8 mouse cellular contexts compared by ENCODE assay signal in the genomic region with DNA sequence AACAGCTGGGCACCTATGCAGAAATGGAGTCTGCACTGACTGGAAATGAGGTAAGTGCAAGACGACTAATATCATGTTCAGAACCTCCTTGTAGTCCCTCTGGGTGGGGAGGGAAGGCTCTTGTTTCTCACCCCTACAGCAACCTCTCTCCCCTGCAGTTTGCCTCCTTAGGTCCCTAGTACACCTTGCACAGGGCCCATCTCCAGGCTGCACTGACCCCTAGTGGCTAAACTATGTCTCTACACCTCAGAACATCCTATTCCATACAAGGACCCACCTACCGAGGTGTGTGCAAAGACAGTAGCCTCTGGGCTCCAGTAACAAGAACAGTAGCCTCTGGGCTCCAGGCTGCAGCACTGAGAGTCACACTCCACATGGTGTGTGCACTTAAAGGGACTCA. TPM values are rescaled to one million over a fixed set of nuclear protein-coding genes. Genes with fewer than 3 reads are reported as not detected.
DNase-seq lines count a peak whose midpoint lies in the region; ATAC-seq and TF ChIP-seq lines count a peak whose summit lies in the region.

No protein-coding gene starts in this region.

- no peak overlapping the region for H3K4me3 ChIP-seq in gastrocnemius, adult 2 months
- H3K4me3 ChIP-seq in intestine, embryonic 15.5 days (replicated peaks): no peak overlapping the region
- no peak overlapping the region for H3K4me3 ChIP-seq in liver, embryonic 14.5 days (ENCODE audit: insufficient read depth in 1 of 2, low read depth in 2 of 2, low read length in 2 of 2)
- H3K4me3 ChIP-seq in neural tube, embryonic 11.5 days (ENCODE audit: low read depth, low read length): no peak overlapping the region

- H3K4me2 ChIP-seq in intestine, embryonic 15.5 days (replicated peaks): no peak overlapping the region
- H3K4me2 ChIP-seq in liver, embryonic 14.5 days (ENCODE audit: low read depth): no peak overlapping the region
- no peak overlapping the region for H3K4me2 ChIP-seq in neural tube, embryonic 11.5 days (ENCODE audit: low read depth)

- TF ChIP-seq CTCF in gastrocnemius, adult 2 months (IDR thresholded peaks at IDR 0.05): peak; percentile 94; the same call in 1 of the 2 replicates
- TF ChIP-seq CTCF in liver, embryonic 14.5 days (IDR thresholded peaks at IDR 0.05; ENCODE audit: low read depth): peak; percentile 96

- no peaks in the 10 kb centered on the region; the same call in 1 of the 2 replicates for H3K4me1 ChIP-seq in intestine, embryonic 15.5 days (replicated peaks)
- no peaks in the 10 kb centered on the region for H3K4me1 ChIP-seq in liver, embryonic 14.5 days (replicated peaks; ENCODE audit: control insufficient read depth in 2 of 2, insufficient read depth in 2 of 2, low read length in 1 of 2)
- peaks cover 5% of the 10 kb centered on the region; the same call in 1 of the 2 replicates for H3K4me1 ChIP-seq in neural tube, embryonic 11.5 days (ENCODE audit: control insufficient read depth, insufficient read depth, low read length)

- H3K27ac ChIP-seq in gastrocnemius, adult 2 months: no peak overlapping the region
- no peak overlapping the region for H3K27ac ChIP-seq in intestine, embryonic 15.5 days
- no peak overlapping the region for H3K27ac ChIP-seq in liver, embryonic 14.5 days
- no peak overlapping the region for H3K27ac ChIP-seq in neural tube, embryonic 11.5 days (ENCODE audit: low read depth, low read length)

- DNase-seq in 3T3-L1 (ENCODE audit: low read depth, low spot score): peak; percentile 78
- DNase-seq in NIH3T3 (ENCODE audit: low read depth): peak; percentile 83
- peak; percentile 83 to 84 for DNase-seq in cerebellum, postnatal 25 days
- peak; percentile 66 for DNase-seq in gastrocnemius, adult 2 months
- DNase-seq in liver, embryonic 14.5 days (ENCODE audit: low read depth in 3 of 3, low spot score in 3 of 3): no peak
- DNase-seq in neural tube, embryonic 11.5 days (ENCODE audit: low spot score): peak; percentile 72
- peak; percentile 87 for DNase-seq in thymus, postnatal 0 days (ENCODE audit: low spot score)

- intact Hi-C loops in gastrocnemius, adult 2 months (cut with DNase I): loop anchor here (1.0 to 5.0 kb wide), 2 partner anchors 127 to 143 kb away; no protein-coding TSS in a partner anchor

- no peak for TF ChIP-seq EP300 in liver, embryonic 14.5 days (IDR thresholded peaks at IDR 0.05; ENCODE audit: low read depth)

- H3K27me3 ChIP-seq in intestine, embryonic 15.5 days (replicated peaks): peaks cover 20% of the 10 kb centered on the region
- peaks cover 26% of the 10 kb centered on the region for H3K27me3 ChIP-seq in liver, embryonic 14.5 days (ENCODE audit: control insufficient read depth, insufficient read depth, low read length)
- no peaks in the 10 kb centered on the region for H3K27me3 ChIP-seq in neural tube, embryonic 11.5 days (ENCODE audit: control insufficient read depth, insufficient read depth, low read length)

- WGBS in intestine, embryonic 15.5 days: 2% methylated on average over 2 of the region's 2 CpGs
- 0% methylated on average over 2 of the region's 2 CpGs for WGBS in liver, embryonic 14.5 days (ENCODE audit: insufficient replicate concordance)
- 0% methylated on average over 2 of the region's 2 CpGs for WGBS in neural tube, embryonic 11.5 days

- H3K36me3 ChIP-seq in intestine, embryonic 15.5 days: no peaks in the 10 kb centered on the region
- no peaks in the 10 kb centered on the region for H3K36me3 ChIP-seq in liver, embryonic 14.5 days (replicated peaks; ENCODE audit: control insufficient read depth, insufficient read depth, low read depth)
- no peaks in the 10 kb centered on the region for H3K36me3 ChIP-seq in neural tube, embryonic 11.5 days (ENCODE audit: control insufficient read depth, insufficient read depth, low read length)

- no peaks in the 10 kb centered on the region for H3K9me3 ChIP-seq in intestine, embryonic 15.5 days
- H3K9me3 ChIP-seq in liver, embryonic 14.5 days (ENCODE audit: control insufficient read depth, low read length): no peaks in the 10 kb centered on the region
- H3K9me3 ChIP-seq in neural tube, embryonic 11.5 days (ENCODE audit: control insufficient read depth, low read length): no peaks in the 10 kb centered on the region

- ATAC-seq in intestine, embryonic 15.5 days: peak; percentile 16
- peak; percentile 67; the same call in 1 of the 2 replicates for ATAC-seq in liver, embryonic 14.5 days (ENCODE audit: insufficient read depth)
- ATAC-seq in neural tube, embryonic 11.5 days (ENCODE audit: insufficient read depth, low FRiP score, low TSS enrichment): peak; percentile 56; the same call in 1 of the 2 replicates

- H3K9ac ChIP-seq in intestine, embryonic 15.5 days: no peak overlapping the region
- H3K9ac ChIP-seq in liver, embryonic 14.5 days (replicated peaks): no peak overlapping the region
- no peak overlapping the region for H3K9ac ChIP-seq in neural tube, embryonic 11.5 days (ENCODE audit: low read length)

RNA-seq across cellular contexts. Expression of gene Celsr1, which starts 5.2 kb away (rescaled TPM):
- under 1 TPM; 0.13 to 0.28 TPM for total RNA-seq in gastrocnemius, adult 2 months (2021)
- 1.1 TPM in 2 replicates for polyA plus RNA-seq in intestine, embryonic 15.5 days (2015; fragmentation: Nextera tagmentation; extraction: Ambion mirVana)
- 0.11 and 0.12 TPM in 2 replicates for polyA plus RNA-seq in liver, embryonic 14.5 days (2012; rRNA removed)
- polyA plus RNA-seq in liver, embryonic 14.5 days (2014; fragmentation: Nextera tagmentation; extraction: Ambion mirVana): 0.06 and 0.09 TPM in 2 replicates
- polyA plus RNA-seq in neural tube, embryonic 11.5 days (2014; fragmentation: Nextera tagmentation; extraction: Ambion mirVana): 5.1 and 5.4 TPM in 2 replicates
- polyA plus RNA-seq in thymus, postnatal 0 days (2015; fragmentation: Nextera tagmentation; extraction: Ambion mirVana): 2.9 and 3.6 TPM in 2 replicates

RNA-seq across cellular contexts. Expression of gene Gramd4, which starts 18.7 kb away (rescaled TPM):
- total RNA-seq in gastrocnemius, adult 2 months (2021): 10 to 100 TPM in 1 of 2 experiments, 1 to 10 TPM in 1; 5.8 to 11.4 TPM
- polyA plus RNA-seq in intestine, embryonic 15.5 days (2015; fragmentation: Nextera tagmentation; extraction: Ambion mirVana): 12.4 and 13.6 TPM in 2 replicates
- polyA plus RNA-seq in liver, embryonic 14.5 days (2012; rRNA removed): 6.1 and 7.5 TPM in 2 replicates
- 2.5 and 4.0 TPM in 2 replicates for polyA plus RNA-seq in liver, embryonic 14.5 days (2014; fragmentation: Nextera tagmentation; extraction: Ambion mirVana)
- polyA plus RNA-seq in neural tube, embryonic 11.5 days (2014; fragmentation: Nextera tagmentation; extraction: Ambion mirVana): 10.5 and 11.7 TPM in 2 replicates
- polyA plus RNA-seq in thymus, postnatal 0 days (2015; fragmentation: Nextera tagmentation; extraction: Ambion mirVana): 14.8 TPM in 2 replicates

Comparison
In these comparisons a context has a peak if more than half of its experiments do, and no peak if none do; other contexts are left out.
1. DNase-seq: peak in 3T3-L1 (single experiment), NIH3T3 (single experiment), cerebellum, postnatal 25 days (2 of 2), gastrocnemius, adult 2 months (single experiment), neural tube, embryonic 11.5 days (single experiment) and thymus, postnatal 0 days (single experiment); none in liver, embryonic 14.5 days (0 of 3).
2. ATAC-seq: peak in every context shown above with its lines; median percentile 67 in liver, embryonic 14.5 days; 56 in neural tube, embryonic 11.5 days; 16 in intestine, embryonic 15.5 days.